In genomic region chr5:121660059-121660896, GRCm38 (mm10) we compare ENCODE assay signal across 8 mouse cellular contexts. TPM values are rescaled to one million over a fixed set of nuclear protein-coding genes. Genes with fewer than 3 reads are reported as not detected.
DNase-seq lines count a peak whose midpoint lies in the region; ATAC-seq and TF ChIP-seq lines count a peak whose summit lies in the region.

Gene Acad10, minus strand, starts transcription at chr5:121660514.
Gene Brap, plus strand, starts transcription at chr5:121660563.

- peaks cover 8% of the 10 kb centered on the region; the same call in 1 of the 2 replicates for H3K36me3 ChIP-seq in ES-Bruce4 (ENCODE audit: control insufficient read depth, insufficient read depth, low read length, poor library complexity, severe bottlenecking)
- H3K36me3 ChIP-seq in forebrain, embryonic 14.5 days (ENCODE audit: control insufficient read depth, insufficient read depth, low read length): peaks cover 25% of the 10 kb centered on the region
- H3K36me3 ChIP-seq in neural tube, embryonic 15.5 days: peaks cover 21% of the 10 kb centered on the region

- peak; percentile 94 for DNase-seq in forebrain, embryonic 14.5 days (ENCODE audit: low spot score)
- peak; percentile 97 to 98 for DNase-seq in heart, postnatal 14 days
- peak; percentile 93 for DNase-seq in layer of hippocampus, adult 11-12 months (ENCODE audit: low spot score)
- DNase-seq in lung, adult 18-20 months: peak; percentile 92 to 95
- peak; percentile 96 for DNase-seq in testis, postnatal 14 days (ENCODE audit: low spot score)

- H3K4me1 ChIP-seq in ES-Bruce4 (ENCODE audit: control insufficient read depth, insufficient read depth, low read length): no peaks in the 10 kb centered on the region
- peaks cover 6% of the 10 kb centered on the region for H3K4me1 ChIP-seq in forebrain, embryonic 14.5 days (ENCODE audit: control insufficient read depth, insufficient read depth, low read length)
- H3K4me1 ChIP-seq in neural tube, embryonic 15.5 days: peaks cover 24% of the 10 kb centered on the region

- peak; percentile 91 for TF ChIP-seq POLR2A in ES-Bruce4 (IDR thresholded peaks at IDR 0.05; ENCODE audit: insufficient read depth, low read length)

- H3K9ac ChIP-seq in ES-Bruce4 (ENCODE audit: low read depth, poor library complexity, severe bottlenecking): peak within 1 kb of the TSS; percentile 85
- H3K9ac ChIP-seq in forebrain, embryonic 14.5 days (ENCODE audit: low read length): peak within 1 kb of the TSS; percentile 83
- peak within 1 kb of the TSS; percentile 91 for H3K9ac ChIP-seq in neural tube, embryonic 15.5 days (replicated peaks)

- no peaks in the 10 kb centered on the region for H3K9me3 ChIP-seq in ES-Bruce4 (replicated peaks; ENCODE audit: control insufficient read depth, insufficient read depth, low read length, poor library complexity, severe bottlenecking)
- no peaks in the 10 kb centered on the region for H3K9me3 ChIP-seq in forebrain, embryonic 14.5 days (replicated peaks; ENCODE audit: control insufficient read depth, low read length)
- H3K9me3 ChIP-seq in neural tube, embryonic 15.5 days (replicated peaks): no peaks in the 10 kb centered on the region

- intact Hi-C loops in heart, postnatal 14 days (cut with DNase I): no loop called here

- ATAC-seq in cerebellum, adult (ENCODE audit: insufficient number of reproducible peaks, low FRiP score, low TSS enrichment): peak; percentile 81; the same call in 1 of the 2 replicates
- ATAC-seq in forebrain, embryonic 14.5 days: peak; percentile 91
- peak; percentile 92 for ATAC-seq in neural tube, embryonic 15.5 days (ENCODE audit: low FRiP score)

- peak within 1 kb of the TSS; percentile 93 for H3K4me2 ChIP-seq in forebrain, embryonic 14.5 days (ENCODE audit: low read length)
- peak within 1 kb of the TSS; percentile 86 for H3K4me2 ChIP-seq in neural tube, embryonic 15.5 days

- TF ChIP-seq CTCF in ES-Bruce4 (IDR thresholded peaks at IDR 0.05; ENCODE audit: low read depth, low read length): no peak

- TF ChIP-seq EP300 in ES-Bruce4 (IDR thresholded peaks at IDR 0.05; ENCODE audit: insufficient read depth, low read depth, low read length): no peak

- peak within 1 kb of the TSS; percentile 95 for H3K4me3 ChIP-seq in ES-Bruce4 (ENCODE audit: low read depth, low read length)
- H3K4me3 ChIP-seq in forebrain, embryonic 14.5 days (ENCODE audit: low read depth, low read length): peak within 1 kb of the TSS; percentile 73
- peak within 1 kb of the TSS; percentile 87 for H3K4me3 ChIP-seq in neural tube, embryonic 15.5 days (replicated peaks)

- no peak within 1 kb of the TSS for H3K27ac ChIP-seq in ES-Bruce4 (ENCODE audit: insufficient read depth, low read length)
- H3K27ac ChIP-seq in forebrain, embryonic 14.5 days (ENCODE audit: low read depth, low read length): peak within 1 kb of the TSS; percentile 55; the same call in 1 of the 2 replicates
- H3K27ac ChIP-seq in neural tube, embryonic 15.5 days (replicated peaks): peak within 1 kb of the TSS; percentile 82

- 1% methylated on average over 82 of the region's 85 CpGs for WGBS in forebrain, embryonic 14.5 days
- WGBS in neural tube, embryonic 15.5 days: 2% methylated on average over 68 of the region's 85 CpGs

- no peaks in the 10 kb centered on the region for H3K27me3 ChIP-seq in ES-Bruce4 (ENCODE audit: control insufficient read depth, insufficient read depth, low read length, poor library complexity, severe bottlenecking)
- no peaks in the 10 kb centered on the region for H3K27me3 ChIP-seq in forebrain, embryonic 14.5 days (replicated peaks; ENCODE audit: control insufficient read depth, insufficient read depth, low read length)
- H3K27me3 ChIP-seq in neural tube, embryonic 15.5 days (replicated peaks): no peaks in the 10 kb centered on the region

RNA-seq across cellular contexts. Expression of gene Acad10, which starts in this region (rescaled TPM):
- 5.8 and 9.0 TPM in 2 replicates for polyA plus RNA-seq in ES-Bruce4 (2011; ENCODE audit: insufficient read depth, insufficient read length, low read depth, missing spikeins)
- 0.84 and 1.1 TPM in 2 replicates for polyA plus RNA-seq in forebrain, embryonic 14.5 days (2014; fragmentation: Nextera tagmentation; extraction: Ambion mirVana)
- total RNA-seq in heart, postnatal 14 days (2021): 10 to 100 TPM; 14.0 to 15.4 TPM
- polyA plus RNA-seq in neural tube, embryonic 15.5 days (2015; fragmentation: Nextera tagmentation; extraction: Ambion mirVana): 0.91 and 1.8 TPM in 2 replicates

RNA-seq across cellular contexts. Expression of gene Brap, which starts in this region (rescaled TPM):
- 31.9 and 34.4 TPM in 2 replicates for polyA plus RNA-seq in ES-Bruce4 (2011; ENCODE audit: insufficient read depth, insufficient read length, low read depth, missing spikeins)
- 36.8 and 43.5 TPM in 2 replicates for polyA plus RNA-seq in forebrain, embryonic 14.5 days (2014; fragmentation: Nextera tagmentation; extraction: Ambion mirVana)
- 10 to 100 TPM; 26.7 to 27.6 TPM for total RNA-seq in heart, postnatal 14 days (2021)
- 38.9 and 42.1 TPM in 2 replicates for polyA plus RNA-seq in neural tube, embryonic 15.5 days (2015; fragmentation: Nextera tagmentation; extraction: Ambion mirVana)
